Mouse (Mus musculus) layer of hippocampus, adult 9-11 months (tissue): Measurements from ENCODE around the gene Il25.
A peak's percentile ranks its signal among the peaks of the same experiment; 100 is the strongest.

ENCODE experiments used
- DNase-seq: peaks from one replicate; pipeline ENCODE4 v3.0.0; 2022

Il25 gene

GRCm38 (mm10) chr14:54932645-54933150, at the start of gene Il25:
Gene Il25 (plus strand): TSS chr14:54932695.
- DNase-seq, result no peak

GRCm38 (mm10) chr14:54883154-54884021, 49.1 kb upstream of the Il25 start, which contains the start of the genes Bcl2l2 and Gm20521:
Gene Bcl2l2 (plus strand): TSS chr14:54883377.
Gene Gm20521 (plus strand): TSS chr14:54883441.
- peak; percentile 84 for DNase-seq

- DNase-seq, result no peak
These were observed 48.3 kb upstream of the Il25 start for GRCm38 (mm10) chr14:54884022-54884712.

- no peak for DNase-seq
These were observed 47.2 kb upstream of the Il25 start for GRCm38 (mm10) chr14:54885309-54885708.

- DNase-seq, result no peak
These were observed 40.3 kb upstream of the Il25 start, which contains the start of gene Pabpn1 for GRCm38 (mm10) chr14:54892200-54892599. Gene Pabpn1 (plus strand): TSS chr14:54892500.

- DNase-seq, result peak; percentile 100
These were observed 38.8 kb upstream of the Il25 start for GRCm38 (mm10) chr14:54893651-54894181.

- no peak for DNase-seq
These were observed 38.0 kb upstream of the Il25 start for GRCm38 (mm10) chr14:54894296-54895151.

GRCm38 (mm10) chr14:54897445-54897844, 35.0 kb upstream of the Il25 start:
- no peak for DNase-seq

GRCm38 (mm10) chr14:54900383-54900782, 32.1 kb upstream of the Il25 start:
- DNase-seq, result peak; percentile 85

GRCm38 (mm10) chr14:54903641-54904040, 28.9 kb upstream of the Il25 start:
- DNase-seq, result no peak

GRCm38 (mm10) chr14:54908682-54909081, 23.8 kb upstream of the Il25 start:
- no peak for DNase-seq

GRCm38 (mm10) chr14:54912109-54912850, 20.2 kb upstream of the Il25 start:
- DNase-seq, result no peak

- peak; percentile 81 for DNase-seq
These were observed 19.6 kb upstream of the Il25 start, which contains the start of gene Slc22a17 for GRCm38 (mm10) chr14:54912886-54913285. Gene Slc22a17 (minus strand): TSS chr14:54913132.

- no peak for DNase-seq
These were observed 19.2 kb upstream of the Il25 start for GRCm38 (mm10) chr14:54913343-54913742.

- DNase-seq, result no peak
These were observed 12.3 kb upstream of the Il25 start for GRCm38 (mm10) chr14:54920076-54920685.

GRCm38 (mm10) chr14:54924641-54925348, 7.7 kb upstream of the Il25 start:
- no peak for DNase-seq

GRCm38 (mm10) chr14:54925349-54926342, 6.8 kb upstream of the Il25 start, which contains the start of gene Efs:
Gene Efs (minus strand): TSS chr14:54926126.
- no peak for DNase-seq

- DNase-seq, result no peak
These were observed 5.9 kb upstream of the Il25 start for GRCm38 (mm10) chr14:54926401-54927158.
